Mouse (Mus musculus) limb, embryonic 11.5 days (tissue): ENCODE results near the gene Lep. TPM values are rescaled to one million over a fixed set of nuclear protein-coding genes. Genes with fewer than 3 reads are reported as not detected.

ENCODE experiments used
- ATAC-seq: fragments of 200-750 bp; cut with Nextera tagmentation; 2 replicates; pipeline ENCODE4 v1.8.0; 2017; ENCODE audit warnings: low read depth; ENCODE audit not compliant: insufficient number of reproducible peaks, low FRiP score, low TSS enrichment
- DNase-seq: peaks from one replicate; pipeline ENCODE4 v3.0.0-alpha.2; 2015; ENCODE audit warnings: low spot score
- H3K27ac ChIP-seq: fragments of 300-500 bp; sonication (generic); replicated peaks from 2 replicates; pipeline ENCODE4 v1.5.1; 2014; ENCODE audit warnings: low read depth, mild to moderate bottlenecking, low read length
- H3K27me3 ChIP-seq: fragments of 300-500 bp; sonication (generic); 2 replicates; pipeline ENCODE4 v1.6.1; 2014; ENCODE audit warnings: mild to moderate bottlenecking, low read length, mixed read lengths; ENCODE audit not compliant: control insufficient read depth, insufficient read depth
- H3K36me3 ChIP-seq: fragments of 300-500 bp; sonication (generic); 2 replicates; pipeline ENCODE4 v1.6.1; 2014; ENCODE audit warnings: mild to moderate bottlenecking, low read length, moderate library complexity, mixed read lengths; ENCODE audit not compliant: control insufficient read depth, insufficient read depth
- H3K4me1 ChIP-seq: fragments of 300-500 bp; sonication (generic); 2 replicates; pipeline ENCODE4 v1.6.1; 2014; ENCODE audit warnings: low read length, mixed read lengths; ENCODE audit not compliant: control insufficient read depth, insufficient read depth
- H3K4me2 ChIP-seq: fragments of 300-500 bp; sonication (generic); 2 replicates; pipeline ENCODE4 v1.6.1; 2014; ENCODE audit warnings: low read depth, mild to moderate bottlenecking, moderate library complexity; ENCODE audit not compliant: severe bottlenecking
- H3K4me3 ChIP-seq: fragments of 300-500 bp; sonication (generic); 2 replicates; pipeline ENCODE4 v1.5.1; 2014; ENCODE audit warnings: low read depth, low read length
- H3K9ac ChIP-seq: fragments of 300-500 bp; sonication (generic); 2 replicates; pipeline ENCODE4 v1.6.1; 2014; ENCODE audit warnings: mild to moderate bottlenecking, low read length
- H3K9me3 ChIP-seq: fragments of 300-500 bp; sonication (generic); 2 replicates; pipeline ENCODE4 v1.6.1; 2016; ENCODE audit warnings: low read length; ENCODE audit not compliant: control insufficient read depth
- WGBS: fragments of 180-500 bp; shearing (Covaris S2); extraction: QIAGEN DNeasy Blood & Tissue Kit; methylation state at CpG from one replicate; pipeline ENCODE4 v1.1.7; 2014; 5-methylcytosine and 5-hydroxymethylcytosine counted together
- polyA plus RNA-seq: library from polyadenylated mRNA; unstranded; fragments of >200 nt; fragmentation: Nextera tagmentation; extraction: Ambion mirVana; gene quantifications from 2 replicates; pipeline ENCODE4 v1.2.1, GENCODE M21; 2014

Gene Lep
- polyA plus RNA-seq, 1 experiment from 2014 or later = not detected

DNA sequence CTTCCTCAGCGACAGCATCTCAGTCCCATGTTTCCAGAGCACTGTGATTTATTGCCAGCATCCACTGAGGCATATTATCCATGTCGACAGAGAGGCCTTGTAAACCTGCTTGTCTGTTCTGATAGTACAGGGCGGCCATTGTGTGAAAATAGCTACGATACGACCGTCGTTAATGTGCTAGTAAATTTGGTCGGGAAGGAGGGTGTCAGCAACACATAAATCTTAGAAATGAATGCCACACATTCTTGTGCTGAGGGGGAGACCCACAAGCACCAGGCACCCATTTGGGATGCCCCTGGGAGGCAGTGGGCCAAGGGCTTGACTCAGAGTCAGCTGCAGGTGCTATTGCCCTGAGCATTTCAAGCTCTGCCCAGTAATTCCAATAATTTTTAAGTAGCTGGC, 6.4 kb downstream of the Lep start:
- Histone ChIP-seq H3K9ac (no peak overlapping the region), H3K27me3 (no peaks in the 10 kb centered on the region), H3K27ac (no peak overlapping the region), H3K4me3 (no peak overlapping the region), H3K9me3 (no peaks in the 10 kb centered on the region), H3K4me2 (no peak overlapping the region), H3K4me1 (peaks cover 4% of the 10 kb centered on the region; the same call in 1 of the 2 replicates), H3K36me3 (no peaks in the 10 kb centered on the region)
- ATAC-seq (peak; percentile 57), DNase-seq (peak; percentile 40)
- WGBS = 20% methylated on average over 8 of the region's 8 CpGs

DNA sequence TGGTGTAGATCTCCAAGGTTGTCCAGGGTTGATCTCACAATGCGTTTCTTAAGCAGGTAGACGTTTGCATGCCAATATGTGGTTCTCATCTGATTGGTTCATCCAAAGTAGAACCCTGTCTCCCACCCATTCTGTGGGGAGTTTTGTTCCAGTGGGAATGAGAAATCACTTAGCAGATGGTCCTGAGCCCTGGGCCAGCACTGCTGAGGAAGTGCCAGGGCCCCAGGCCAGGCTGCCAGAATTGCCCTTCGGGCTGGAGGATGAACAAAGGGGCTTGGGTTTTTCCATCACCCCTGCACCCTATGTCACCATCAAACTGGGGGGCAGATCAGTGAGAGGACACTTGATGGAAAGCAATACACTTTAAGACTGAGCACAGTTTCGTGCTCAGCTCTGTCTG, 12.2 kb downstream of the Lep start:
- no peak overlapping the region for H3K4me2 ChIP-seq
- H3K27ac ChIP-seq = no peak overlapping the region
- no peaks in the 10 kb centered on the region for H3K27me3 ChIP-seq
- no peaks in the 10 kb centered on the region for H3K36me3 ChIP-seq
- no peak overlapping the region for H3K4me3 ChIP-seq
- 90% methylated on average over 4 of the region's 4 CpGs for WGBS
- H3K4me1 ChIP-seq = no peaks in the 10 kb centered on the region
- no peak overlapping the region for H3K9ac ChIP-seq
- H3K9me3 ChIP-seq = no peaks in the 10 kb centered on the region
- ATAC-seq (no peak), DNase-seq (no peak)

DNA sequence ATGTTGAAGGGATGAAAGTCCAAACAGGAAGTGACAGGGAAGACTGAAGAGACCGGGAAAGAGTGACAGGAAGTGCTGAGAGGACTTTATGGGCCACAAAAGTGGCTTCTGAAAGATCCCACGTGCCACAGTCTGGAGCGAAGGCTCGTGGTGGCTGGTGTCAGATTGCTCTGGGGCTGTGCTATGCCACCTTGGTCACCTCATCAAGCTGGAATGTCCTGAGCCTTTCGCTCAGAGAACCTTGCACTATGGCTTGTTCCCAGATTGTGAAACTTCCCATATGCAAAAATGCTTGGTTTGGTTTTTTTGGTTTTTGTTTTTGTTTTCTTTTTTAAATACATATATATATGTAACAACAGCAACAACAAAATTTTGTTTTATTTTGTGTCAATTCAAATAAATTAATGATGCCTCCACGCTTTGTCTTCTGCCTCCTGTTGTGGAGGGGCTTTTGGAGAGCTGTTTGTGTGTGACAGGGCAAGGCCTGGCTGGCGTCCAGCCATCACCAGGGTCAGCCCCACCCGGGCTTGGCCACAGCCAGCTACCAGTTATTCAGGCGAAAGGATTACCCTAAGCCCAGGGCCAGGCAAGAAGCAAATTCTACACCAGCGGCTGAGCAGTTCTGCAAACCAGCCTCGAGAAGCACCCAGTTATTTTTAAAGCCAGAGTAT, 13.6 kb downstream of the Lep start:
- Histone ChIP-seq H3K27me3 (no peaks in the 10 kb centered on the region), H3K27ac (no peak overlapping the region), H3K4me1 (no peaks in the 10 kb centered on the region), H3K9ac (no peak overlapping the region), H3K36me3 (no peaks in the 10 kb centered on the region), H3K9me3 (no peaks in the 10 kb centered on the region), H3K4me3 (no peak overlapping the region), H3K4me2 (no peak overlapping the region)
- ATAC-seq (no peak), DNase-seq (no peak)
- 62% methylated on average over 11 of the region's 11 CpGs for WGBS

DNA sequence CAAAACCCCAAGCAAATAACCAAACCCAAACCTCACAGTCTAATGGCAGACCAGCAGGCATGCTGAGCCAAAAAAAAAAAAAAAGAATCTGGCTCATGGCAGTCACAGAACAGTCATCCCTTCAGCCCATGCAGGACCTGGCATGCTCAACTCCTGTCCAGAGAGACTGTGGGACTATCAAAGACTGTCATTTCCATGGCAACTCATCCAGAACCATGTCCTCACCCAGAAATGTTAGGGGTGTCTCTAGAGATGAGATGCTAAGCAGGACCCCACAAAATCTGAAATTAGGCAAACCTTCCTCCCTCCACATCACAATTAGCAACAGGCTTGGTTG, 14.1 kb downstream of the Lep start:
- Histone ChIP-seq H3K4me2 (no peak overlapping the region), H3K9me3 (no peaks in the 10 kb centered on the region), H3K27me3 (no peaks in the 10 kb centered on the region), H3K4me3 (no peak overlapping the region), H3K9ac (no peak overlapping the region), H3K36me3 (no peaks in the 10 kb centered on the region), H3K4me1 (no peaks in the 10 kb centered on the region), H3K27ac (no peak overlapping the region)
- ATAC-seq (no peak), DNase-seq (no peak)

DNA sequence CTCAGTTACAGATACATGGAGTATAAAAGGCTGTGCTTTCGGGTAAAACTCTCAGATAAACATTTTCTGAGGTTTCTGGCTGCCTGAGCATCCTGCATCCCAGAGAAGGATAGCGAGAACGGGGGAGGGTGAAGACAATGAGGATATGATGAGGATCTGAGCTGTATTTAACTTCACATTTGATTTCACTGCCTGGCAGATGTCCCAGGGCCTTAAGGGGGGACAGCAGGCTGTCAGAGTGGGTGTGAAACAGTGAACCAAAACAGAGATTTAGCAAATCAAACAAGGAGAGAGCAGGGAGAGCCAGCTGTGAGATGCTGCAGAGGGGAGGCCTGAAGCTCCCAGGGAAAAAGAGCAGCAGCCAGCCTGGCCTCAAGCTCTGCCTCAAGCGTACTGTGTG, 19.3 kb downstream of the Lep start:
- no peak overlapping the region for H3K27ac ChIP-seq
- H3K9me3 ChIP-seq = no peaks in the 10 kb centered on the region
- H3K4me2 ChIP-seq = no peak overlapping the region
- no peaks in the 10 kb centered on the region for H3K36me3 ChIP-seq
- WGBS = 71% methylated on average over 4 of the region's 4 CpGs
- H3K27me3 ChIP-seq = no peaks in the 10 kb centered on the region
- no peaks in the 10 kb centered on the region for H3K4me1 ChIP-seq
- DNase-seq (no peak), ATAC-seq (no peak)
- no peak overlapping the region for H3K9ac ChIP-seq
- H3K4me3 ChIP-seq = no peak overlapping the region

DNA sequence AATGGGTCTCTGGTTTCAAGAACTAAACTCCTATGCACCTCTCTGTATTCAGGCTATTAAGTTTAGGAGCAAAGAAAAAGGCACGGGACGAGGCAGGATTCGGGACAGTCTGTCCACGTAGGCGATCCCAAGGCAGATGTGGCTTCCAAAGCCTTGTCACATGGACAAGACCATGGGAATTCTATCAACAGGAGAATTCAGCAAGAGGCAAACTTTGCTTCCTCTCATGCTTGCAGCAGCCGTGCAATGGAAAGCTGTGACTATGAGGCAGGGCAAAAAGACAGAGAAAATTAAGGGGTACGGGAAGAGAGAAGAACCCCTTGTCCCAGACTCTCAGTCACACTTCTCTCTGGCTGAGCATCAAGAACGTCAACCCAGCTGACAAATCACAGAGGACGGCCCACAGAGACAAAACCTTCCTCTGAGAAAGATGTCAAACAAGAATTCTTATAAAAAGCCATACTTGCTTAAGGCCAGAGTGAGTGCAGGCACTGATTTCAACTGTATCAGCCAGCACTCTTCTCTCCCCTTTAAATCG, 21.9 kb downstream of the Lep start:
- no peak overlapping the region for H3K27ac ChIP-seq
- 83% methylated on average over 10 of the region's 10 CpGs for WGBS
- H3K4me3 ChIP-seq = no peak overlapping the region
- H3K27me3 ChIP-seq = no peaks in the 10 kb centered on the region
- H3K9ac ChIP-seq = no peak overlapping the region
- no peak for ATAC-seq
- no peak for DNase-seq
- no peaks in the 10 kb centered on the region for H3K4me1 ChIP-seq
- no peaks in the 10 kb centered on the region for H3K36me3 ChIP-seq
- H3K4me2 ChIP-seq = no peak overlapping the region
- no peaks in the 10 kb centered on the region for H3K9me3 ChIP-seq

DNA sequence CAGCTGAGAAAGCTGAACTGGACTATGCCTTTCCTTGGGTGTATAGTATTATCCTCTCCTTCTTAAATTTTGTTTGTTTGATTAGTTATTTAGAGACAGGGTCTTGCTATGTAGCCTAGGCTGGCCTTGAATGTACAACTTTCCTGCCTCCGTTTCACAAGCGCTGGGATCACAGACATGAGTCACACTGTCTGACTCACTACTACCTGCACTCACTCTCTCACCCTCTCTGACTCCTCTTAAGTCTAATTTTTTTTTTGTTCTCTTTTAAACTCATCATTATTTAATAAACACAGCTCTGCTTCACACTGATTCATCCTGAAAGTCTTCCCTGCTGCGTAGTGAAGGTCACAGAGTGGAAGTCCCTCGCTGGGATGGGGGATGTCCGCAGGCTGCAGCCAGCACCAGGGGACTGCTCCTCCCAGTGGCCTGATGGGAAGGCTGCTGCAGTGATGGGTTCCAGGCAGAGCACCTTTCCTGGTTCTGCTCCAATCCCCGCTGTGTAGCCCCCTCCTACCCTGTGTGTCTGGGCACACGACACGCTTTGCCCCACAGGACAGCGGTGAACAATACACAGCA, 22.8 kb downstream of the Lep start:
- Histone ChIP-seq H3K9me3 (no peaks in the 10 kb centered on the region), H3K4me3 (no peak overlapping the region), H3K4me1 (no peaks in the 10 kb centered on the region), H3K36me3 (no peaks in the 10 kb centered on the region), H3K4me2 (no peak overlapping the region), H3K9ac (no peak overlapping the region), H3K27me3 (no peaks in the 10 kb centered on the region), H3K27ac (no peak overlapping the region)
- peak; percentile 21; the same call in 1 of the 2 replicates for ATAC-seq
- peak; percentile 28 for DNase-seq
- WGBS = 47% methylated on average over 9 of the region's 9 CpGs

DNA sequence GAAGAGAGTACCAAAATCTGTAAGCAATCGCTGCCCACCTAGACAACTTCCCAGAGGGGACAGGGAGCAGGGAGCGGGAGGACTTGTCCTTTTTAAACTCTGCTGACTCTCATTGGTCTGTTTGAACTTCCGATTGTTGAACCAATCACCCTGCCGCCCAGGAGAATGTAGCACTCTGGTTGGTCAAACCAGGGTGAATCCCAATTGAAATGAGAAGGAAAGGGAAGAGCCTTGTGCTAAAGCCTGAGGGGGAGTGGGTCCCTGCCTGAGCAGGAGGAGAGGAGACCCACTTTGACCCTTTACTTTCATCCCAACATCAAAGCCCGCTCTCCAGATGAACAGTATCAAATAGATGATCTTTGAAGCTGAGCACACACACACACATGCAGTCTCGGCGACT, 24.4 kb downstream of the Lep start:
- Histone ChIP-seq H3K9me3 (no peaks in the 10 kb centered on the region), H3K27ac (no peak overlapping the region), H3K36me3 (no peaks in the 10 kb centered on the region), H3K9ac (no peak overlapping the region), H3K4me1 (no peaks in the 10 kb centered on the region), H3K27me3 (no peaks in the 10 kb centered on the region), H3K4me2 (no peak overlapping the region), H3K4me3 (no peak overlapping the region)
- 57% methylated on average over 7 of the region's 7 CpGs for WGBS
- ATAC-seq (no peak), DNase-seq (no peak)
